Mouse (Mus musculus) T-cell, adult 2 months (primary cell): Measurements from ENCODE around the gene Tmem30b.
"Not testable (repeated sequence)": the region's sequence is repeated elsewhere in the genome, so short reads cannot be mapped to it uniquely, and the experiment has no call there.

Experiments
- DNase-seq: peaks from one replicate; pipeline ENCODE4 v3.0.0; 2022; ENCODE audit warnings: low spot score

Tmem30b gene

DNA sequence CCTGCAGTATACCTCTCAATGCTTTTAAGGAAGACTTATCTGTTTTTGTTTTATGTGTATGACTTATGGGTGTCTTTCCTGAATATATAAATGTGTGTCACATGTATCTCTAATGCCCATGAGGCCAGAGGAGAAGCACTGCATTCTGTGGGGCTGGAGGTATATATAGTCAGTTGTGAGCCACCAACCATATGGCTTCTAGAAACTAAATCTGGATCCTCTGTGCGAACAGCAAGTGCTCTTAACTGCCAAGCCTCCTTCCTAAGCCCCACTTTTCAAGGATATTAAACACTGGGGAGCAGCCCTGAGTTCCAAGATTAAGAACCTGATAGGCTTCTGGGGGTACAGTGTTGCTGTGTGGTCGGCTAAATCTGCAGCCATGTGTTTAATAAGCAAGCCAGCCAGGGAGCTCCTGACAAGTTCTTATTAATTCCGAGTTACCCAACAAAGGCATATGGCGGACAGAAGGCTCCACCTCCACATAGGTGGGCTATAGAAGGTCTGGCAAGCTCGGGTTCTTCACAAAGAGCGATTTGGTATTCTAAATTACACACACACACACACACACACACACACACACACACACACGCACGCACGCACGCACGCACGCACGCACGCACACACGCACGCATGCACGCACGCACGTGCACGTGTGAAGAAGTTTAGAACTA, 12.5 kb upstream of the Tmem30b start:
- DNase-seq = no peak

DNA sequence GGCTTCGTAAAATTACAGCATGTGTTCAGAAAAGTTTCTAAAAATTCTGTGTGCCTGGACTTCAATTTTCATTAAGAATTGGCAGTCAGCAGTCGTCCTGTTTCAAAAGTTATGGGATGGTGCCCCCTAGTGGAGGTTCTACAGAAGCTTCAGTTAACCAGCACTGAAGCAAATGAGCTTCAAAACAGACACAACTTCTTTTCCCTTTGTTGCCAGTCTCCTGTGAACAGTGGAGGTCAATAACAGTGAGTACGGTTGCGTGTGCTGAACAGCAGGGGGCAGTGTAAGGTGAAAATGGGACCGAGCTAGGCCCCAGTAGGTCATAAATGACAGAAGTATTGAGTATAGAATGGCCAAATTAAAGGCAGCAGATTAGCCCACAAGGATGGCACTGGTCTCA, 8.0 kb upstream of the Tmem30b start:
- DNase-seq = peak; percentile 70

DNA sequence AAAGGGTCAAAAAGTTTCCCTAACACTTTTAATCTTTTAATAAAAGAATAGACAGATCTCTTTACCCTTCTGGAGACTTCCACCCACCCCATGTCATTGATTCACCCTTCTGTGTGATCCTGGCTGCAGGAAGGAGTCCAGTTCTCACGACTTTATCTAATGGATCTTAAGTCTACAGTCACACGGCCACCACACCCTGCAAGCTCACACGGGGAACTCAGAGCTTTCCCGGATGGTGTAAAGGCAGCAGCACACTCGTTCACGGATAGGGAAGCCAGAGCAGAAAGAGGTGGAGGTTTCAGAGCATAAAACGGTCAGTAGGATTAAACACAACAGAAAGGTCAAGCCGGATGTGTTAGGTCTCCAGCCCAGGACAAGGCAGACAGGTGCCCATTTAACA, 2.1 kb upstream of the Tmem30b start:
- no peak for DNase-seq

DNA sequence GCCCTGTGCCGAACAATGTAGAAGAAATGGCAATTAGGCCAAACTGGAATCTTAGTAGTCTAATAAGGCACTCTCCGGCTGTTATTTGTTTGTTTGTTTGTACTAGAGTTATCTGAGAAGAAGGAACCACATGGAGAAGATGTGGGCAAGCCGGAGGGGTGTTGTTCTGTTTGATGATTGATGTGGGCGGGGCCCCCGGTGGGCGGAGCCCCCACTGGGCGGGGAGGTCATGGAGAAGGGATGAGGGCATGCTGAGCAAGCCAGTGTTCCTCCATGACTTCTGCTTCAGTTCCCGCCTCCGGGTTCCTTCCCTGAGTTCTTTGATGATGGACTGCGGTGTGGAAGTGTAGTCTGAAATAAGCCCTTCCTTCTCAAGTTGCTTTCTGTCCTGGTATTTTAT, 1.5 kb upstream of the Tmem30b start:
- DNase-seq = no peak

DNA sequence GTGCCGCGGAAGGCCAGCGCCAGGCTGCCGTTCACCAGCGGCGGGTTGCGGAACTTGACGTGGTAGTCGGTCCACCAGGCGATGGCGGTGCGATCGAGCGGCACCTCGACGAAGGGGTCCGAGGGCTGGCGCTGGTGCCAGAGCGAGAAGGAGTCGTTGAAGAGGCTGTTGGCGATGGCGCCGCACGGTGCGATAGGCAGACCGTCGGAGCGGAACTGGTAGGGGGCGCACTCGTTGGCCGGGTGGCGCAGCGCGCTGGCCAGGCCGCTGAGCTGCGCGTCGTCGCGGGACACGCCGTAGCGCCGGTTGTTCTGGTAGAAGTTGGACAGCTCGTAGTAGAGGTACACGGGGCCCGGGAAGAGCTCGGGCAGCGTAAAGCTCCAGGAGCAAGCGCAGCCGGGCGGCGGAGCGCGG, 513 bp downstream of the Tmem30b start:
- DNase-seq = peak; percentile 44

DNA sequence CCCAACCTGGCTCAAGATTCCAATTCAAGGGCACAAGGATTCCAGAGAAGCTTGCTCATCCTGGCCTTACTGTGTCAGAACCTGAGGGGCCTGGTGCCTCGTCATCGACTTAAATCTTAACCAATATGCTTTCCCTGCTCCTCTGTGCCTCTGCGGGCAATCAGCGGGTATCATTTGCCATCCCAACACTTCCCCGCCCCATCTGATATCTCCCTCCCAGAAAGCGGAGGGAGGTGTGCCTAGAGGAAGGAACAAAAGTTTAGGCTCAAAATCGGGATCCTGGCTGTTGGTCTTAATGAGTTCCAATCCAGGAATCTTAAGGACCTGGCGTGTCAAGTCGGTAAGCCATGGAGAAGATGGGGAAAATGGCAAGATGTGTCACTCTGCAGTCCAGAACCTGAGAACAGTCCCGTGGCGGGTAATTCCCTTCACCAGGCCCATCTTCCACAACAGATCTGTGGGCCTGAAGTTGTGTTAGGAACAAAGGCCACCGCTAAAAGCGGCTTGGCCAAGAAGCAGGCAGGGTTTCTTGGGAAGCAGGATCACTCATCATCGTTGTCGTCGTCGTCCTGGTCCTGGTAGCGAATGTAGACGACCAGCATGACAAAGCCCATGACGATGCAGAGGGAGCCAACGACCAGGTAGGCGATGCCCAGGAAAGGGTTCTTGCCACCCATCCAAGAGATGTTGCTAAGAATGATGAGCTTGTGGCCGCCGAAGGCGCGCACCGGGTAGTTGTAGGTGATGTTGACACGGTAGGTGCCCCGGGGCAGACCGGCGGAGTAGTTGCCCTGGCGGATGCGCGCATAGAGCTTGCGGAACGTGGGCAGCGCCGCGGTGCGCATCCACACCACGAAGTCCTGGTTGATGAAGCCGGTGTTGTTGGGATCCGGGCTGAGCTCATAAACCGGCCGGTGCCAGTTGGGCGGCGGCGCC, 1.2 kb downstream of the Tmem30b start:
- DNase-seq = no peak

DNA sequence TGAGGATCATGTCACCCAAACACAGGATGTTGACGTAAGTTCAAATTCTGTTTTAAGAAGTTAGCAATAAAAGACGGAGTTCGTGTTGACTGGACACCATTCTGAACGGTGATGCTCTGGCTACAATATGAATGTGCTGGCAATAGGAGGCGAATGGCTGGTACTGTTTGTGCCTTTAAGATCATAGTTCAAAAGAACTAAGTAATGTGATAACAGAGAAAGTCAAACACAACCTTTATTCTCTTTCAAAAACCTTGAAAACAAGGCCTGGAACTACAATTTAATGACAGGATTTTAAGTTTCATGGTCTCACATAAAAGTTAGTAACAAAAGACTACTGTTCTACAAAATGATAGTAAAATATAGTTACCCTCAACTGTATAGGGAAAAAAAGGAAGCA, 3.0 kb downstream of the Tmem30b start:
- no peak for DNase-seq

DNA sequence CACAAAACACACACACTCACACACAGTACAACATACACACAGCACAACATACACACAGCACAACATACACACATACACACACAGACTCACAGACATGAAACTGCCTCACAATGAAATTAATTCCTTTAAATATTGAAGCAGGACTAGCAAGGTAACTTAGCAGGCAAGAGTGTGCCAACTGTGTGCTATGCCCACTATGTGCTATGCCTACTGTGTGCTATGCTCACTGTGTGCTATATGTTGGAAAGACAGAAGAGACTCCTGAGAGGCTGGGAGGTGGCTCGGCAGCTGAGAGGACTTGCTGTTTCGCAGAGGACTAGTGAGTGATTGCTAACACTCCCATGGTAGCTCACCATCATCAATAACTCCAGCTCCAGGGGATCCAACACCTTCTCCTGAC, 5.8 kb downstream of the Tmem30b start:
- DNase-seq = no peak

DNA sequence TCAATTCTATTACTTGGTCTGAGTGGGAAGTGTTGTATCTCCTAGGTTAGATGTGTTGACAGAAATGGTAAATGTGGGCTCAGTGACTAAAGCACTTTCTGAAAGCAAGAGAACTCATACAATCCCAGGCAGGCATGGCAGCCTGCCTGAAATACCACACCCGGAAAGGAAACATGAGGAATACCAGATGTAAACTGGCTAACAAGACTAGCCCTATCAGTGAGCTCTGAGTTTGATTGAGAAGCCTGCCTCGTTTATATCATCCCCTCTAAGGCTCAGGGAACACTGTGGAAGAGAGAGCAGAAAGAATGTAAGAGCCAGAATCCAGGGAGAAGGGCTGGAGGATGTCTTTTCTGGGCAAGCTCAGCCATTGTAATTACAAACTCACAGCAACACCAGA, 7.0 kb downstream of the Tmem30b start:
- DNase-seq = no peak

DNA sequence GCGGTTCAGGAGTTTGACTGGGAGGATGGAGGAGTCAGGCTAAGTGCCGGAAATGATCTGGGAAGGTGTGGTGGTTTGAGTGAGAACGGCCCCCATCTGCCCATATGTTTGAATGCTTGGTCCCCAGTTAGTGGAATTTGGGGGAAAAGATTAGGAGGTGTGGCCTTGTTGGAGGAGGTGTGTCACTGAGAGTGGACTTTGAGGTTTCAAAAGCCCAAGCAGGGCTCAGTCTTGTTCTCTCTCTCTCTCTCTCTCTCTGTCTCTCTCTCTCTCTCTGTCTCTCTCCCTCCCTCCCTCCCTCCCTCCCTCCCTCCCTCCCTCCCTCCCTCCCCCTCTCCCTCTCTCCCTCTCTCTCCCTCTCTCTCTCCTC, 8.1 kb downstream of the Tmem30b start:
- not testable (repeated sequence) for DNase-seq

DNA sequence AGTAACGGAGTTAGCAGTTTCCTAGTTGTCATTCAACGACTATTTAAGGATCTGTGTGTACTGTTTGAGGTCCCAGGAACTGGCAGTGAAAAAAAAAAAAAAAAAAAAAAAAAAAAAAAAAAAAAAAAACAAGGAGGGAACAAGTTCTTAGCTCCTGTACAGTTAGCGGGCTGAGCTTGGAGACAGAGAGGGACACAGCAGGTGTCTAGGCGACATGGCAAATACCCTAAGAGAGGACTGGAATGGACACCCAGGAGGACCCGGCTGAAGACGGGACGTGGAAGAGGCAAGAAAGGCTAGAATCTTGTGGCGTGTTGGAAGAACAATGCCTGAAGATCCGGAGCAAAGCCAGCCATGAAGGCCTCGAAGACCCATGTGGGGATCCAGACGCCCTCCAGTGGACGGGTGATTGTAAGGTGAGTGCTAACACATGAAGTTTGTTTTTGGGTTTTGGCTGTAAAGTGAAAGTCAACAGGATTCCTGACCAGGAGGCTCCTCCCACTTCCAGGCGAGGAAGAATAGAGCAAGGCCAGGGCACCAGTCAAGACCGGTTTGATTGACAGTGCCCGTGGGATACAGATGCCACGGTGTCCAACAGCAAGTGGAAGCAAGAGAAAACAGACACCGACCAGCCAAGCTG, 8.6 kb downstream of the Tmem30b start:
- peak; percentile 19 for DNase-seq

DNA sequence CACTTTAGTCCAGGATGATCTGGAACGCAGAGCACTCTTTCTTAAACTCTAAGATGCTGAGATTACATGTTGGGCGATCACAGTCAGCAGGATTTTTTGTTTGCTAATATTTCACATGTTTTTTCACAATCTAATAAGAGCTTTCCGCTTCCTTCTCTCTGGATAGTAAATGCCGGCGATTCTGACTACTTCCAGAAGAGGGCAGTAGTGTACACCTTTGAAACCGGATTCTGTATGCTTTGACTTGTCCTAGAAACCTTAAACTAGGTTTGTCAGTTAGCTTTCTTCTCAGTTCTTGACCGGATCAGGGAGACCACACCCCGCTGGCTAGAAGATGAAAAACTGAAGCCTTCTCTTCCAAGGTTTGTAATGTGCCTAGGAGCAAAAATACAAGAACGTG, 11.6 kb downstream of the Tmem30b start:
- DNase-seq = peak; percentile 53

DNA sequence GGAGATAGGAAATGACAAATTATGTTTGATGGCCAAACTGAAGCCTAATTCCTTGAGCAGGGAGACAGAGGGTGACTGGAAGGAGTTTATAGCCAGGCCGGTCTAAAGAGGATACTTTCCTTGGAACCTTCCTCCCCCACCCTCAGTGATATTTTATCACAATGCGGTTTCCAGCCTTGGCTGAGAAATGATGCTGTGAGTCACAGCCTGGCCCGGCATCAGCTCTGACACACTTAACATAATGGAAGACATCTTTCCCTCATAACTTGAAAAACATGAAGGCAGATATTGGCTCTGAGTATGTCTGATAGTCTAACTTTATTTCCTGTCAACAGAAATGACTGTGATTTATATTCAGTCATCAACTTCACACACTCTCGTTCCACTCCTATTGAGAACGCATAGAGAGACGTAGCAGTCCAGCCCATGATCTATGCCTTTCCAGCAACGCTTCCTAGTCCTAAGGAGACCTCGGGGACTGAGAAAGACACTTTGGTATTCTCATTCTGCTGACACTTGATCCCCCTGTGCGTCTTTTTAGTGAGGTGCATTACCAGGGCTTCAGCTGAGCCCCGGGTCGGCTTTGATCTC, 14.2 kb downstream of the Tmem30b start:
- DNase-seq = no peak

DNA sequence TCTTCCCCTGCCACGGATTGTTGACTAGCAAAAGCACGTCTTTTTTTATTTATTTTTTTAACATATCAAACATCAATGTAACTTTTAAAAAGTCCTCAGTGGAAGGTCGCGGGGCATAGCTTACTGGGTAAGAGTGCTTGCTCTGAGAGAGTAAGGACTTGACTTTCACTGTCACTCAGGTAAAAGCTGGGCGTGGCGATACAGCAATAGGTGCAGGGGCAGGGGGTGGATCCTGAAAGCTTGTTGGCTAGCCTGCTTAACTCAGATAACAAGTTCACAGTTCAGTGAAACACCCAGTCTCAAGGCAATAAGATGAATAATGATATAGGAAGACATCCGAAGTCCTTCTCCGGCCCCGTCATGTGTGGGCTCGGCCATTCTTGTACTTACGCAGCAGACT, 16.6 kb downstream of the Tmem30b start:
- no peak for DNase-seq

DNA sequence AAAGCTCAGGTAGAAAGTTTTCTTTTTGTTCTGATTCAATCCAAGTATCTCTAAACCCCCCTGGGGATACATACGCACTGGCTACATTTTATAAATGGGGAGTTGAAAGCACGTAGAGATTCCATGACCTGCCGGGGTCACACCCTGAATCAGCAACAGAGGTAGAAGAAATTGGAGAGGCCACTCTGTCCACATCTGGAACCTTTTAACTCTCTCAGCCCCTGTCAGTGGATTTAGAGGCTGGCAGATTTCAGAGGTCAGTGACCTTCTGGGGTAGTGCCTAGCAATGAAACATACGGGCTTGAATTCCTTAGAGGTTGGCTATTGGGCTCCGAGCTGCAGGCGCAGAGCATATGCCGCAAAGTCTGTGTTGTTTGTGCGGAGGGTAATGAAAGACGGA, 17.1 kb downstream of the Tmem30b start:
- DNase-seq = no peak

DNA sequence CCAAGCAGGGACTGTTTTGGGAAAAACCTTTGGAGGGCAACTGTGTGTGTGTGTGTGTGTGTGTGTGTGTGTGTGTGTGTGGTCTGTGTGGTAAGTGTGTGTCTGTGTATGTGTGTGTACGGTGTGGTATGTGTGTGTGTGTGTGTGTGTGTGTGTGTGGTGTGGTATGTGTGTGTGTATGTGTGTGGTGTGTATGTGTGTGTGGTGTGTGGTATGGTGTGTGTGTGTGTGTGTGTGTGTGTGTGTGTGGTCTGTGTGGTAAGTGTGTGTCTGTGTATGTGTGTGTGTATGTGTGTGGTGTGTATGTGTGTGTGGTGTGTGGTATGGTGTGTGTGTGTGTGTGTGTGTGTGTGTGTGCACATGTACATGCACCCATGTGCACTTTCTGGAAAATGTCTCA, 18.1 kb downstream of the Tmem30b start:
- not testable (repeated sequence) for DNase-seq

DNA sequence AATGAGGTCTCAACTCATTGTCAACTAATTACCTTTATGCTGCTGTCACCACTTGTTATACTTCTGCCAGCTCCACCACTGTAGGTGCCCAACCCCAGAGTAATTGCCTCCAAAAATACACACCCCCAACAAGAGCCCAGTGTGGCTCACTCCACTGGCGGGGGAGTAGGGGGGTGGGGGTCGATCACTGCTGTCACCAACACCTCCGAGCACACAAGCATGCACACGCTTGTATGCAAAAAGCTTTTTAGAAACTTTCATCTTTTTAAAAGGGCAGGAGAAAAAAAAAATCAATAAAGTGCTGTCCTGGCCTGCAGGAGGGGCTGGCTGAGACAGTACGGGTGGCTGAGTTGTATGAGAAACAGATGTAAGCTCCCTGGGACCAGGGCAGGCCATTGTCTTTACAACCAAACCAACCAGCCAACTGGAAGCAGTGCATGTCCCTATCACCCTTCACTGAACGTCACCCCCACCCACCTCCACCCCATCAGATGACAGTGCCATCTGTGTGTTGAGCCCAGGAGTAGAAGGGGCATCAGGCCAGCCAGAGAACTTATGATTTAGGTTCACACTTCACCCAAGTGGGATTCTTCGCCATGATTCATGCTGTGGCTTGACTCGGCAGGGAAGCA, 20.8 kb downstream of the Tmem30b start:
- no peak for DNase-seq

DNA sequence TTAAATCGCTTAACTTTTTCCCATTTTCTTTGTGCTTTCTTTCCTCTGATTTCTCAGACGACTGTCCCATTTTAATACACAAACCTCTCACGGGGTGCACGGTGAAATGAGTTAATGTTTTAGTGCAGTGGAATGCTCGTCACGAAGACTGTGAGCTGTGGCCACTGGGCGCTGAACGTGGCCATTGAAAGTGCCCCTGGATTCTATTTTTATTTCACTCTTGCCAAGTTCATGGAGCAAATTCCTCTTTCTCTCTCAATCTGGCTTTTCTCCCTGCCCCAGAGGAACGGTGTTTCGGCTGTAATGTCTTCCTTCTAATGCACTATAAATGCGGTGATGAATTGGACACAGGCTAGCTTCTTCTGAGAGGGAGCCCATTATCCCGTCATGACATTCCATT, 23.1 kb downstream of the Tmem30b start:
- no peak for DNase-seq

DNA sequence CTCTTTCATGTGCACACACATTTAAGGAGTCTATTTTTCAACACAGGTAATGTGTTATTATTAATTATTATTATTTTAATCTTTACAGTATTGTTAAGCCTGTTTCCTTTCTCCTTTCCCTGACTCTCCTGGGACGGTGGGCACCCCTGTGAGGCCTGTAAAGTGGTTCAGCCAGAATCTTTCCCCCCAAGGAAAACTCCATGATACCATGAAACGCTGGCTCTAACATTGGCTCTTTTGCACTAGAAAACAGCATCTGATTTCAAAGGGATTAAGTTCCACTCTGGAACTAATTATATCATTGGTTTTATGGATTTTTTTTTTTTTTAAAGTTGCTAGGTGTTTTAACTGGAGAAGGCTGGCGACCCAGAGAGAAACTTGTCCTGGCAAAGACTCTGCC, 24.2 kb downstream of the Tmem30b start:
- DNase-seq = no peak

DNA sequence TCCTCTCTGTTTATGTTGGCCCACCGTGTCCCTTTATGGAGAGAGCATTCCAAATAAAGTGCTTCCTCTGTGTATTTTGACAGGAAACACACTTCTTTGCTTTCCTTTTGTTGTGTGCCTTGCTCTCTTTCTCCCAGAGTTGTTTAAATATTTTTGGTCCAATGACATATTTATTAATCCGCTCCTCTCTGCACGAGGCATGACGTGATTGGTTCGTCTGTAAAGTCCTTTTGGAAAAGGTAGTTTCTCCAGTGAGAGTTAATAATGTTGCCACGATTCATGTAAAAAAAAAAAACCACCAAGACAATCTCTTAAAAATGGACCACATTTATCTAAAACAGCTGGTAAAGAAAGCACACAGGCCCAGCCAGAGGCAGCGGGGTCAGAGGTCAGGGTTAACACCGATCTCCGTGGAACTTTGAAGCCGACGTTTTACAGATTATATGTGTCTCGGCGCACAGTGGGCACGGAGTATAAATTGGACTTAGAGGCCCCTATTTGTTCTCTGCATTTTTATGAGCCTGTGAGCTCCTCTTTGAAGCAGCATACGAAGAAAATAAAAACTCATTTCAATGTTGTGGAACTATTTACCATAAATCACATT, 24.9 kb downstream of the Tmem30b start:
- no peak for DNase-seq

DNA sequence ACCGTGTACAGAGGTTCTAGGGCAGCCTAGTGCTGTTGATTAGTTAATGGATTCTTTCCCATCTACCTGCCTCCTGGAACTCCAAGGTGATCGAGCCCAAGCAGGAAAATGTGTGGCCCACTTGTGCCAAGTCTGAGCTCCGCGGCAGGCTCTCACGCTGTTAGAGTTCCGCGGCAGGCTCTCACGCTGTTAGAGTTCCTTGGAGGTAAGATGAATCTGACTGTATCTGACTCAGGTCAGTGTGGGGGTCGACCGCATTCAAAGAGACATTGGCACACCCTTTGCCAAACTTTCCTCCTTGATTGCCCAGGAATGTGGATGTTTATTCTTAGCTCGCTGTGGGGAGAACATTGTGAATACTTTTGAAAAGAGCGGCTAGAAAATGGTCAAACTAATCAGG, 28.4 kb downstream of the Tmem30b start:
- no peak for DNase-seq
